Mouse (Mus musculus): ENCODE data around the gene Kcnip4. TPM values are rescaled to one million over a fixed set of nuclear protein-coding genes. Genes with fewer than 3 reads are reported as not detected.

Kcnip4 gene
- polyA plus RNA-seq, 1 experiment from 2014 or later = 0.05 TPM

DNA sequence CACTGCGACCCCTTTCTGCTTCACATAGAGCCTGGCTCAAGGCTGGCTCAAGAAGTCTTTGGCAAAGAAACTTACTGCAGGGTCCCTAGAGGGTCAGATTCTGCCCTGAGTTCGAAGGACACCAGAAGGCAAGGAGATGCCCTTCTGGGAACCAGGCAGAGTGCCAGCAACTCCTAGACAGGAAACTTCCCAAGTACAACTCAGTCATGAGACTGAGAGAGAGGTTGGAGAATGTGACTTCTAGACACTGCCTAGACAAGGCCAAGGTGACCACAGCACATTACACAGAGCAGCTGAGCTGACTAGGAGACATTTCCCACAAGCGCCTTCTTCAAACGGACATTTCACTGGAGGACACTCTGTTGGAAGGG is 520 bp upstream of the Kcnip4 start:
- Histone ChIP-seq H3K27me3 (ENCODE audit: insufficient read depth, low read length) (peaks cover 10% of the 10 kb centered on the region; the same call in 1 of the 2 replicates), H3K36me3 (replicated peaks; ENCODE audit: insufficient read depth, low read length) (no peaks in the 10 kb centered on the region), H3K9ac (replicated peaks) (no peak overlapping the region), H3K4me1 (ENCODE audit: insufficient read depth) (no peaks in the 10 kb centered on the region), H3K9me3 (ENCODE audit: low read length) (no peaks in the 10 kb centered on the region), H3K27ac (ENCODE audit: low read depth) (no peak overlapping the region), H3K4me2 (ENCODE audit: low read depth, low read length) (no peak overlapping the region), H3K4me3 (ENCODE audit: low read depth, low read length) (no peak overlapping the region)
- DNase-seq = no peak
- no peak for ATAC-seq
- 57% methylated on average over 4 of the region's 4 CpGs for WGBS (ENCODE audit: insufficient replicate concordance)
- no peak for TF ChIP-seq CTCF (IDR thresholded peaks at IDR 0.05; ENCODE audit: low read depth)
- no peak for TF ChIP-seq EP300 (IDR thresholded peaks at IDR 0.05; ENCODE audit: low read depth)

DNA sequence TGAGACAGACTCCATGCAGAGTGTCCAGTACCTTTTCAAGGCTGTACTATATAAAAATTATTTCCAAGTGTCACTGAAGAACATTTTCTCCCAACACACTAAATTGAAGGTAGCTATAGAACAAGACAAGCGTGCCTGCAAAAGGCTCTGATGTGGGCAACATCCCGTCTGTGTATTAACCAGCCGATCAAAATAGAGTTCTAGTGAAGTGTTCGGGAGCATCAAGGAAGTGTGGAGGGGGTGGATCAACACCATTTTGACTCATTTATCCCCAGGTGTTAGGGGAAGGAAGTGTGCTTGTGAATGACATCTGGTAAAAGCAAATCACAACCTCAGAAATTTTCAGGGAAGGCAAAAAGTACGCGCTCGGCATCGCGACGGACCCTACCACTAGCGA is 712 bp downstream of the Kcnip4 start:
- Histone ChIP-seq H3K27ac (ENCODE audit: low read depth) (no peak overlapping the region), H3K9me3 (ENCODE audit: low read length) (no peaks in the 10 kb centered on the region), H3K4me1 (ENCODE audit: insufficient read depth) (no peaks in the 10 kb centered on the region), H3K4me2 (ENCODE audit: low read depth, low read length) (no peak overlapping the region), H3K9ac (replicated peaks) (no peak overlapping the region), H3K27me3 (ENCODE audit: insufficient read depth, low read length) (peaks cover 10% of the 10 kb centered on the region; the same call in 1 of the 2 replicates), H3K4me3 (ENCODE audit: low read depth, low read length) (no peak overlapping the region), H3K36me3 (replicated peaks; ENCODE audit: insufficient read depth, low read length) (no peaks in the 10 kb centered on the region)
- DNase-seq = no peak
- WGBS (ENCODE audit: insufficient replicate concordance) = 10% methylated on average over 11 of the region's 11 CpGs
- TF ChIP-seq CTCF (IDR thresholded peaks at IDR 0.05; ENCODE audit: low read depth) (no peak), EP300 (IDR thresholded peaks at IDR 0.05; ENCODE audit: low read depth) (no peak)
- ATAC-seq = no peak

DNA sequence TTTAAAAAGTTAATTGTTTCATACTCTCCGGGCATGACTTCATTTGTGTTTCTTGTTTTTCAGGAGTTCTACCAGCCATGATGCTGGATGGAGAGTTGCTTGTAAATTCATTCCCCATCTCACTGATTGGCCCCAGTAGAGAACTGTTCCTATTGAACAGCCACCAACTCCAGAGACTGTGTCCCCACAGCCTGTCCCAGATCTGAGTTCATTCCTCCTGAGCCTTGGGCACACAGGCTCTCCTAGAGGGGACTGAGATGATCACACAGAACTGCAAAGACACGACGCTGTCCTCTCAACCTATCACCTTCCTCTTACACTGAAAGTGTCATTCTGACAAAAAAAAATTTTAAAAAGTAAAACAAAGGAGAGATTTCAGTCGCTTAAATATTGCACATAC is 1.7 kb downstream of the Kcnip4 start:
- no peak for ATAC-seq

DNA sequence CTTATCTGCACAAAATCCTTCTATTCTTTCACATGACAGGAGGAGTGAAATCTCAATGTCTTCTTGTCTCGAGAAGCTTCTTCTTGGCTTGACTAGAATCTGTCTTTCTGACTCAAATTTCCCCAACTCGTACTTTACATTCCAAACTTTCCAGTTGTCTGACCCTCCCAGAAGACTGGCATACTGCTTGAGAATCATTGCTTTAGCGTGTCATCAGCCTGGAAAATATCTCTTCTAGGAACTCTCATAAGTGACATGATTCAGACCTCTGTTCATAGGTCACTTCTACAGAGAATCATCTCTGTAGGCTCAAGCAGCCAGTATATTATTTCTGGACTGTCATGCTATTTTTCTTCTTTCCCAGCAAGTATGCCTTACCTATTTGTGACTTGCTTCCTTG is 26.0 kb downstream of the Kcnip4 start:
- DNase-seq = no peak
- WGBS (ENCODE audit: insufficient replicate concordance) = 69% methylated on average over 3 of the region's 3 CpGs
- H3K4me3 ChIP-seq (ENCODE audit: low read depth, low read length) = no peak overlapping the region
- TF ChIP-seq CTCF (IDR thresholded peaks at IDR 0.05; ENCODE audit: low read depth) (no peak), EP300 (IDR thresholded peaks at IDR 0.05; ENCODE audit: low read depth) (no peak)
- H3K27ac ChIP-seq (ENCODE audit: low read depth) = no peak overlapping the region
- H3K9me3 ChIP-seq (ENCODE audit: low read length) = no peaks in the 10 kb centered on the region
- no peak for ATAC-seq
- no peak overlapping the region for H3K4me2 ChIP-seq (ENCODE audit: low read depth, low read length)
- no peak overlapping the region for H3K9ac ChIP-seq (replicated peaks)
- no peaks in the 10 kb centered on the region for H3K4me1 ChIP-seq (ENCODE audit: insufficient read depth)
- H3K27me3 ChIP-seq (ENCODE audit: insufficient read depth, low read length) = no peaks in the 10 kb centered on the region
- no peaks in the 10 kb centered on the region for H3K36me3 ChIP-seq (replicated peaks; ENCODE audit: insufficient read depth, low read length)

More for the DNA sequence above, 1.7 kb downstream of the Kcnip4 start:
- H3K4me2 ChIP-seq (ENCODE audit: low read depth, low read length) = no peak overlapping the region
- WGBS (ENCODE audit: insufficient replicate concordance) = 63% methylated on average over 4 of the region's 4 CpGs
- TF ChIP-seq CTCF (IDR thresholded peaks at IDR 0.05; ENCODE audit: low read depth) = no peak
- no peak for TF ChIP-seq EP300 (IDR thresholded peaks at IDR 0.05; ENCODE audit: low read depth)
- no peaks in the 10 kb centered on the region for H3K36me3 ChIP-seq (replicated peaks; ENCODE audit: insufficient read depth, low read length)
- H3K27ac ChIP-seq (ENCODE audit: low read depth) = no peak overlapping the region
- peaks cover 10% of the 10 kb centered on the region; the same call in 1 of the 2 replicates for H3K27me3 ChIP-seq (ENCODE audit: insufficient read depth, low read length)
- no peak overlapping the region for H3K4me3 ChIP-seq (ENCODE audit: low read depth, low read length)
- DNase-seq = no peak
- H3K9ac ChIP-seq (replicated peaks) = no peak overlapping the region
- no peaks in the 10 kb centered on the region for H3K4me1 ChIP-seq (ENCODE audit: insufficient read depth)
- H3K9me3 ChIP-seq (ENCODE audit: low read length) = no peaks in the 10 kb centered on the region

DNA sequence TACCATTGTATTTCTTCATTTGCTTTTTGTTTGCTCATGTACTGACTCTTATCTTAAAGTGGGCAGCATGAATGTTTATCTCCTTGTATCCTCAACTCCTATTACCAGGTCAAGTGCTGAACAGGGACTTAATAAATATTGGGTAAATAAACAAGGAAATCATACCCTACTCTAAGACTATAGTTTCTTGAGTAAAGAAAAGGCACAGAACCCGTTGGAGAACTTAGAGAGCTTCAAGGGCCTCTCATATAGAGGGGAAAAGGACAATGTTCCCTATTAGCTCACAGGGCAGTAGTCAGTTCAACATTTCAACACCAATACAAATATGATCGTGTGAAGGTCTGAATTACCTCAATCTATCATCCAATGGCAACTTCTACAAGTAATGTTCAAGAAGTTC is 37.4 kb downstream of the Kcnip4 start:
- no peaks in the 10 kb centered on the region for H3K4me1 ChIP-seq (ENCODE audit: insufficient read depth)
- no peaks in the 10 kb centered on the region for H3K36me3 ChIP-seq (replicated peaks; ENCODE audit: insufficient read depth, low read length)
- no peak overlapping the region for H3K4me3 ChIP-seq (ENCODE audit: low read depth, low read length)
- no peaks in the 10 kb centered on the region for H3K27me3 ChIP-seq (ENCODE audit: insufficient read depth, low read length)
- H3K27ac ChIP-seq (ENCODE audit: low read depth) = no peak overlapping the region
- ATAC-seq = no peak
- H3K4me2 ChIP-seq (ENCODE audit: low read depth, low read length) = no peak overlapping the region
- no peaks in the 10 kb centered on the region for H3K9me3 ChIP-seq (ENCODE audit: low read length)
- TF ChIP-seq EP300 (IDR thresholded peaks at IDR 0.05; ENCODE audit: low read depth) (no peak), CTCF (IDR thresholded peaks at IDR 0.05; ENCODE audit: low read depth) (no peak)
- 32% methylated on average over 2 of the region's 2 CpGs for WGBS (ENCODE audit: insufficient replicate concordance)
- DNase-seq = no peak
- H3K9ac ChIP-seq (replicated peaks) = no peak overlapping the region

DNA sequence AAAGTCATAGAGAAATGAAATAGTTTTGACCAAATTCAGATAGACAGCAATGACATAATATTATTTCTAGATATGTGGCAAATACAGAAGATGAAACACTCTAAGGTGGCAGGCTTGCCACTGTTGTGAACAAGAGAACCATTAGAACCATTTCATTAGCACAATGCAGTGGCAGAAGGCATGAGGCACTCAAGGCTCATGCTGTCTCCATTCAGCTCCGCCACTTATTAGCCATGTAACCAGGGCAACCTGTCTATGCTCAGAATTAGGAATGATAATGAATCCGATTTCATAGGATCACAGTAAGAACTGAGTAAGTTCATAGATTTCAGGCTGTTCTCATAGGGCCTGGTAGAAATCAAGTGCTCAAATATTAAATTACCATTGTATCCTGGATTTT is 54.0 kb downstream of the Kcnip4 start:
- no peak overlapping the region for H3K4me3 ChIP-seq (ENCODE audit: low read depth, low read length)
- H3K36me3 ChIP-seq (replicated peaks; ENCODE audit: insufficient read depth, low read length) = no peaks in the 10 kb centered on the region
- 75% methylated on average over 2 of the region's 2 CpGs for WGBS (ENCODE audit: insufficient replicate concordance)
- TF ChIP-seq CTCF (IDR thresholded peaks at IDR 0.05; ENCODE audit: low read depth) = no peak
- TF ChIP-seq EP300 (IDR thresholded peaks at IDR 0.05; ENCODE audit: low read depth) = no peak
- H3K27me3 ChIP-seq (ENCODE audit: insufficient read depth, low read length) = no peaks in the 10 kb centered on the region
- H3K4me1 ChIP-seq (ENCODE audit: insufficient read depth) = no peaks in the 10 kb centered on the region
- H3K9ac ChIP-seq (replicated peaks) = no peak overlapping the region
- no peak overlapping the region for H3K27ac ChIP-seq (ENCODE audit: low read depth)
- H3K4me2 ChIP-seq (ENCODE audit: low read depth, low read length) = no peak overlapping the region
- no peaks in the 10 kb centered on the region for H3K9me3 ChIP-seq (ENCODE audit: low read length)
- ATAC-seq = no peak
- no peak for DNase-seq

Measured in liver, postnatal 0 days (tissue).